Mouse (Mus musculus) lung, embryonic 14.5 days (tissue): ENCODE measurements at regions not wholly inside any gene's neighbourhood (a gene's known extent, or its start where the extent isn't known, plus 50 kb on each side); places are given as distances from the start of the nearest gene placed in this dataset.
A peak's percentile ranks its signal among the peaks of the same experiment; 100 is the strongest.

Source experiments
- ATAC-seq: fragments of 200-750 bp; cut with Nextera tagmentation; 2 replicates; pipeline ENCODE4 v1.8.0; 2017; ENCODE audit warnings: mild to moderate bottlenecking, moderate TSS enrichment, moderate library complexity; ENCODE audit not compliant: insufficient read depth
- DNase-seq: peaks from one replicate; pipeline ENCODE4 v3.0.0-alpha.2; 2015
- H3K27ac ChIP-seq: fragments of 300-500 bp; sonication (generic); 2 replicates; pipeline ENCODE4 v1.5.1; 2014; ENCODE audit warnings: low read depth, mild to moderate bottlenecking, moderate library complexity
- H3K27me3 ChIP-seq: fragments of 300-500 bp; sonication (generic); 2 replicates; pipeline ENCODE4 v1.6.1; 2014; ENCODE audit warnings: low read length, control low read depth; ENCODE audit not compliant: insufficient read depth
- H3K36me3 ChIP-seq: fragments of 300-500 bp; sonication (generic); 2 replicates; pipeline ENCODE4 v1.6.1; 2014; ENCODE audit warnings: control low read depth; ENCODE audit not compliant: insufficient read depth
- H3K4me1 ChIP-seq: fragments of 300-500 bp; sonication (generic); 2 replicates; pipeline ENCODE4 v1.6.1; 2014; ENCODE audit warnings: antibody characterized with exemption, control low read depth; ENCODE audit not compliant: insufficient read depth
- H3K4me2 ChIP-seq: fragments of 300-500 bp; sonication (generic); 2 replicates; pipeline ENCODE4 v1.6.1; 2014; ENCODE audit warnings: mild to moderate bottlenecking
- H3K4me3 ChIP-seq: fragments of 300-500 bp; sonication (generic); 2 replicates; pipeline ENCODE4 v1.5.1; 2014; ENCODE audit warnings: low read depth, low read length
- H3K9ac ChIP-seq: fragments of 300-500 bp; sonication (generic); 2 replicates; pipeline ENCODE4 v1.6.1; 2014
- H3K9me3 ChIP-seq: fragments of 300-500 bp; sonication (generic); 2 replicates; pipeline ENCODE4 v1.6.1; 2016; ENCODE audit warnings: low read depth, low read length, control low read depth
- CTCF ChIP-seq: IDR thresholded peaks from 2 replicates; pipeline ENCODE4 v1.5.1; 2016; ENCODE audit warnings: antibody characterized with exemption, low read depth
- WGBS: fragments of 180-500 bp; shearing (Covaris S2); extraction: QIAGEN DNeasy Blood & Tissue Kit; methylation state at CpG from one replicate; pipeline ENCODE4 v1.1.7; 2014; 5-methylcytosine and 5-hydroxymethylcytosine counted together

DNA sequence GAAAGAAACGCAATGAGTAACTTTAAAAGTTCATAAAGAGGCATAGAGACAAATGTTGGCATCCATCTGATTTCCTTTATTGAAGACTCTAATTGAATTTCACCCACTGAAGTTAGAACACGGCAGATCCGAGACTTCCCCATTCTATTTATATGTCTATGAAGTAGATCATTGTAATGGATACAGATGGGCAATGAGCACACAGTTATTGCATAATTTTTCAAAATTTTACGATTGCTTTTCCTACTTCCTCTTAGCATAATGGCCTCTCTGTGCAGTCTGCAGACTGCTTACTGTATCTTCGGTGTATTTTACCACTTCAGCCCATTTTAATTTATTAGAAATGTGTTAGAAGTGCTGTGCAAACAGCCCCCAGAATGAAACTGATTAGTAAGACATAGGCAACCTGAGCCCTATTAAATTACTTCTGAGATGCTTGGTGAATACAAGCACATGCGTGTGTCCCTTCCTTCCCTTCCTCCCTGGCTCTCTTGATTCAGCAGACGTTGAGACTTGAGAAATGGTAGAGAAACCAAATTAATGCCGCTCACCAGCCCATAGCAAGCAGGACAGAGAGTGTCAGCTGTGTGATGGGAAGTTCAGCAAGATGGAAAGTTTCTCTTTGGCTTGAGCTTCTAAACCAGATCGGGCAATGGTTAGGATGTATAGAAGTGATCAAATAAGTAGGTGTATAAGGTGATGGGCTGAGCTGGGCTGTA is 247.9 kb upstream of the Far2 start:
- Histone ChIP-seq H3K27me3 (no peaks in the 10 kb centered on the region), H3K27ac (no peak overlapping the region), H3K9ac (no peak overlapping the region), H3K4me2 (no peak overlapping the region), H3K9me3 (no peaks in the 10 kb centered on the region), H3K36me3 (no peaks in the 10 kb centered on the region), H3K4me3 (no peak overlapping the region), H3K4me1 (no peaks in the 10 kb centered on the region)
- 67% methylated on average over 9 of the region's 9 CpGs for WGBS
- DNase-seq (no peak), ATAC-seq (no peak)
- no peak for TF ChIP-seq CTCF

DNA sequence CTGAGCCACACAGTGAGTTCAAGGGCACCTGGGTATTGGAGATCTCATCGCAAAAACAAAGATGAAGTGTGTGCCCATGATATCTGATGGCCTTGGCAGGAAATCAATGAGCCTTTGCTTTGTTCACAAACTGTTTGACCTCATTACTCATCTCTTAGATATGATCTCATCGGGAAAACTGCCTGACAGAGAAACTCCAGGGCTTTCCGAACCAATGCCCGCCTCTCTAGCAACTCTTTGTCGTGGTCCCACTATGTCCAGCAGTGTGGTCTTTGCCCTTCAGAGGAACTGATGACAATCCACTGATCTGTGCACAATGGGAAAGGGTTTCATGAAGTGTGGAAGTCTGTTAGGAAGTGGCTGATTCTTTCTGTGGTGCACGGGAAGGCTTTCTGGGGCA is 247.2 kb upstream of the Far2 start:
- Histone ChIP-seq H3K4me3 (no peak overlapping the region), H3K36me3 (no peaks in the 10 kb centered on the region), H3K27ac (no peak overlapping the region), H3K27me3 (no peaks in the 10 kb centered on the region), H3K9me3 (no peaks in the 10 kb centered on the region), H3K4me1 (no peaks in the 10 kb centered on the region), H3K4me2 (no peak overlapping the region), H3K9ac (no peak overlapping the region)
- no peak for ATAC-seq
- no peak for DNase-seq
- no peak for TF ChIP-seq CTCF
- WGBS = 83% methylated on average over 6 of the region's 6 CpGs

DNA sequence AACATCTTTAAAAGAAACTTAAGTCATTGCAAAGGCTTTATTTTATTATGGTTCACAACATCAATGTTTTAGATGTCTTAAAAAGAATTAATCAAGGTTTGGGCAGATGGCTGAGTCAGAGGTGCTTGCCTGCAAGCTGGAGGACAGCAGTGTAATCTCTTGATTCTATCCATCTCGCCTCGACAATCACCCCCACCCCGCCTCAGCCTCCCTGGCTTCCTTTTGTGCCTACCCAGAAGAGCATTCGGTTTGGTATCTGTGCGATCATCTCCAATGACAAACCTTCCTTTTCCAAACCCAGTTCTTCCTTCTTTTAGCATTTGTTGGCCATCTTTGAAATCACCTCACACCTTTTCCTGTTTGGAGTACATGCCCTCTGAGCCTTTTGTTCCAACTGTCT is 246.2 kb upstream of the Far2 start:
- no peak for TF ChIP-seq CTCF
- ATAC-seq (no peak), DNase-seq (no peak)
- no peaks in the 10 kb centered on the region for H3K4me1 ChIP-seq
- no peak overlapping the region for H3K4me3 ChIP-seq
- H3K9me3 ChIP-seq = no peaks in the 10 kb centered on the region
- H3K27me3 ChIP-seq = no peaks in the 10 kb centered on the region
- WGBS = 77% methylated on average over 5 of the region's 5 CpGs
- no peak overlapping the region for H3K4me2 ChIP-seq
- no peaks in the 10 kb centered on the region for H3K36me3 ChIP-seq
- no peak overlapping the region for H3K9ac ChIP-seq
- H3K27ac ChIP-seq = no peak overlapping the region

DNA sequence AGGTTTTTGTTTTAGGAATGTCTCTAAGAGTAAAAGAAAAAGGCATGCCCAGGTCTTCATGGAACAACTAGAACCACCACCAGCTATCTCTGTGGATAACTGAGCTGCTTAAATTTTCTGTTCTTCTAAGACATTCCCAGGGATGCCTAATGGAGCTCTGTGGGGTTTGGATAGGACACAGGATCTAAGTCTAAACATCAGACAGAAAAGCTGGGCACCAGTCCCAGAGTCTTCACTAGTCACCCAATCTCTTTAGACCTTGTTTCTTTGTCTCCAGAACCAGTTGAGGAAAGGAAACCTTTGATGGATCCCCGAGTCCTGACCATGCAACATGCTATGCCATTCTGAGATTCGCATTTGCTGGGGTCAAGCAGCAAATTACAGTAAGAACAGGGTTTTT is 243.2 kb upstream of the Far2 start:
- no peak for TF ChIP-seq CTCF
- Histone ChIP-seq H3K9ac (no peak overlapping the region), H3K27ac (no peak overlapping the region), H3K4me2 (no peak overlapping the region), H3K27me3 (no peaks in the 10 kb centered on the region), H3K4me3 (no peak overlapping the region), H3K4me1 (no peaks in the 10 kb centered on the region), H3K36me3 (no peaks in the 10 kb centered on the region), H3K9me3 (no peaks in the 10 kb centered on the region)
- peak; percentile 56; the same call in 1 of the 2 replicates for ATAC-seq
- peak; percentile 77 for DNase-seq
- 52% methylated on average over 2 of the region's 2 CpGs for WGBS

DNA sequence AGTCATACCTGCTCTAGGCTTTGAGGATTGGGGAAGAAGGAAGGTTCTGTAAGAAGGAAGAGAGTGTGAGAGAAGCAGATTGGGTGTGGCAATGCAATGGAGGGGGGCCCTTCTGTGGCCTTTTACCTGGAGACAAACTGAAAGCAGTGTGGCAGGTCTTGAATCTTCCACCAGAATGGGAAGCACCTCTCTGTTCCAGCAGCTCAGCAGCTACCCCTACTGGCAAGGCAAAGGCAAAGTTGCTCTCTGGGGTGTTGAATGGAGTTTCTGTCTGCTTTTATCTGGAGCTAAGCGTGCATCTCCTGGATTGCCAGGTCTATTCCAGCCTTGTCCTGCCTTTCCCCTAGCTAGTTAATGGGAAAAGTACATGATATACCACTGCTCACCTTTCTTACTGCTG is 236.3 kb upstream of the Far2 start:
- Histone ChIP-seq H3K4me2 (no peak overlapping the region), H3K4me3 (no peak overlapping the region), H3K27ac (no peak overlapping the region), H3K9ac (no peak overlapping the region), H3K9me3 (no peaks in the 10 kb centered on the region), H3K36me3 (no peaks in the 10 kb centered on the region), H3K27me3 (no peaks in the 10 kb centered on the region), H3K4me1 (no peaks in the 10 kb centered on the region)
- 19% methylated on average over 1 of the region's 1 CpGs for WGBS
- ATAC-seq (no peak), DNase-seq (peak; percentile 77)
- peak; percentile 92 for TF ChIP-seq CTCF

DNA sequence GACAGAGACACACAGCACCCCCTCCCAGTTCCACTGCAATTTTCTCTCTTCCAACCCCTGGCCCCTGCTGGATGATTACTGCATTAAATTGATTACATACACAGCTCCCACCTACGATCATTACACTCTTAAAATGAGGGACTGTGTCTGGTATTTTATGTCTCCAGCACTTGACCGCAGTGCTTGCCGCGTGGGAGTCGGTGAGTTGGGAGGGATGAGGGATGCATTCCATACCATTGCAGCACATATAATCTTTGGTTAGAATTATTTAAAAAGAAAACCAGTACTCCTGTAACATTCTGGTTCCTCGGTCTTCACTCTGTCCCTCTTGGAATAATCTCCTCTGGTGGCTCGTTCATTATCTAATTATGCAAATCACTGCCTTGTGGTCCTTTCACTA is 230.2 kb upstream of the Far2 start:
- H3K36me3 ChIP-seq = no peaks in the 10 kb centered on the region
- 0 out of 2 replicates have a peak, but pooled peaks cover 1% of the 10 kb centered on the region for H3K4me1 ChIP-seq
- no peak overlapping the region for H3K4me2 ChIP-seq
- TF ChIP-seq CTCF = no peak
- 71% methylated on average over 7 of the region's 7 CpGs for WGBS
- ATAC-seq = no peak
- no peaks in the 10 kb centered on the region for H3K9me3 ChIP-seq
- H3K9ac ChIP-seq = no peak overlapping the region
- no peak overlapping the region for H3K4me3 ChIP-seq
- no peak for DNase-seq
- no peak overlapping the region for H3K27ac ChIP-seq
- H3K27me3 ChIP-seq = no peaks in the 10 kb centered on the region

DNA sequence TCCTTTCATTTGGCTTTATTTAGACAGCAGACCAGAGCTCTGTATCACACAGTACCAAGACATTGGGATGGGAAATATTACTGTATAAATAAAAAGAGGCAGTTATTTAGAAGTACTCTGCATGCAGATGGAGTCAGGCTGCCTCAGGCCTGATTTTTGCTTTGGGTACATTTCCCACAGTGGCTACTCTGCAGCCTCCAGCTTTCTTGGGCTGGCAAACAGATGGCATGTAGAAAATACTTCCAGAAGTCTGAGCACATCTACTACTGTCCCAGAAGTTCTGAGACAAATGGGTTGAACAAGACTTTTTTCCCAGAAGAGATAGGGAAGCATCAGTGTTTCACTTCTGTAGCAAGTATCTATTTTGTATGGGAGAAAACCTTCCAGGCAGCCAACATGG is 229.8 kb upstream of the Far2 start:
- Histone ChIP-seq H3K36me3 (no peaks in the 10 kb centered on the region), H3K27ac (no peak overlapping the region), H3K27me3 (no peaks in the 10 kb centered on the region), H3K4me2 (no peak overlapping the region), H3K4me3 (no peak overlapping the region), H3K9ac (no peak overlapping the region), H3K4me1 (0 out of 2 replicates have a peak, but pooled peaks cover 4% of the 10 kb centered on the region), H3K9me3 (no peaks in the 10 kb centered on the region)
- DNase-seq (no peak), ATAC-seq (no peak)
- no peak for TF ChIP-seq CTCF
